Mouse (Mus musculus) MEL (cell line): ENCODE measurements at regions not wholly inside any gene's neighbourhood (a gene's known extent, or its start where the extent isn't known, plus 50 kb on each side); places are given as distances from the start of the nearest gene placed in this dataset.

Source experiments
- DNase-seq: peaks from one replicate; pipeline ENCODE4 v3.0.0; 2011; ENCODE audit warnings: low read depth, low spot score
- H3K27ac ChIP-seq: 2 replicates; pipeline ENCODE4 v1.5.1; 2012; ENCODE audit warnings: low read depth, mild to moderate bottlenecking, control low read depth, low read length, moderate library complexity; ENCODE audit not compliant: control insufficient read depth
- H3K27me3 ChIP-seq, 2 experiments: fragments of 150-350 bp in 1 of 2; sonication (generic) in 1 of 2; 2 replicates each; pipeline ENCODE4 v1.6.1; 2012; ENCODE audit warnings: low read length in 2 of 2, mild to moderate bottlenecking in 2 of 2, improper control_type of control experiment in 1 of 2, moderate library complexity in 1 of 2; ENCODE audit not compliant: insufficient read depth in 2 of 2, control insufficient read depth in 1 of 2
- H3K36me3 ChIP-seq, 2 experiments: 2 replicates each; pipeline ENCODE4 v1.6.1; 2012 to 2014; ENCODE audit warnings: low read length in 2 of 2, improper control_type of control experiment in 1 of 2, inconsistent platforms in 1 of 2, mild to moderate bottlenecking in 1 of 2; ENCODE audit not compliant: insufficient read depth in 2 of 2, control insufficient read depth in 1 of 2
- H3K4me1 ChIP-seq, 2 experiments: fragments of 150-350 bp in 1 of 2; sonication (generic) in 1 of 2; 2 replicates each; pipeline ENCODE4 v1.6.1; 2012; ENCODE audit warnings: low read length in 2 of 2, improper control_type of control experiment in 1 of 2, mild to moderate bottlenecking in 1 of 2; ENCODE audit not compliant: insufficient read depth in 2 of 2, control insufficient read depth in 1 of 2
- H3K4me3 ChIP-seq, 2 experiments: fragments of 150-350 bp in 1 of 2; sonication (generic) in 1 of 2; 2 replicates each; pipeline ENCODE4 v1.5.1; 2012; ENCODE audit warnings: low read depth in 2 of 2, low read length in 2 of 2, mild to moderate bottlenecking in 2 of 2, moderate library complexity in 2 of 2, control low read depth in 1 of 2, improper control_type of control experiment in 1 of 2; ENCODE audit not compliant: control insufficient read depth in 1 of 2, insufficient read depth in 1 of 2
- H3K79me2 ChIP-seq: 2 replicates; pipeline ENCODE4 v1.6.1; 2012; ENCODE audit warnings: mild to moderate bottlenecking, low read length, moderate library complexity; ENCODE audit not compliant: control insufficient read depth, poor library complexity, insufficient read depth
- H3K9ac ChIP-seq: 2 replicates; pipeline ENCODE4 v1.6.1; 2012; ENCODE audit warnings: low read depth, mild to moderate bottlenecking, control low read depth, low read length, moderate library complexity; ENCODE audit not compliant: control insufficient read depth, poor library complexity, severe bottlenecking
- H3K9me3 ChIP-seq: fragments of 150-350 bp; sonication (generic); replicated peaks from 2 replicates; pipeline ENCODE4 v1.6.1; 2012; ENCODE audit warnings: mild to moderate bottlenecking, low read length, improper control_type of control experiment, moderate library complexity; ENCODE audit not compliant: insufficient read depth
- BHLHE40 ChIP-seq: IDR thresholded peaks from 2 replicates; pipeline ENCODE4 v1.6.1; 2012; ENCODE audit warnings: low read depth, mild to moderate bottlenecking, inconsistent platforms, low read length, improper control_type of control experiment, borderline replicate concordance
- CHD1 ChIP-seq: IDR thresholded peaks from 2 replicates; pipeline ENCODE4 v1.6.1; 2012; ENCODE audit warnings: low read depth, mild to moderate bottlenecking, inconsistent platforms, low read length, improper control_type of control experiment
- CTCF ChIP-seq, 3 experiments: IDR thresholded peaks in 2 of 3; conservative IDR thresholded peaks in 1 of 3; 2 replicates each; pipeline ENCODE4 v1.5.1; 2011 to 2012; ENCODE audit warnings: low read length in 3 of 3, low read depth in 2 of 3, mild to moderate bottlenecking in 2 of 3, improper control_type of control experiment in 1 of 3, inconsistent platforms in 1 of 3, mixed read lengths in 1 of 3, moderate library complexity in 1 of 3; ENCODE audit not compliant: control insufficient read depth in 1 of 3, insufficient read depth in 1 of 3, poor library complexity in 1 of 3, severe bottlenecking in 1 of 3
- ELF1 ChIP-seq: IDR thresholded peaks from 2 replicates; pipeline ENCODE4 v1.6.1; 2014; ENCODE audit warnings: low read depth, mild to moderate bottlenecking, inconsistent platforms, low read length, improper control_type of control experiment, moderate library complexity
- EP300 ChIP-seq, 2 experiments: IDR thresholded peaks; 2 replicates each; pipeline ENCODE4 v1.6.1; 2011; ENCODE audit warnings: improper control_type of control experiment in 2 of 2, low read length in 2 of 2, low read depth in 1 of 2, mild to moderate bottlenecking in 1 of 2
- GABPA ChIP-seq: IDR thresholded peaks from 2 replicates; pipeline ENCODE4 v1.6.1; 2012; ENCODE audit warnings: low read depth, mild to moderate bottlenecking, inconsistent platforms, low read length, improper control_type of control experiment, moderate library complexity
- GATA1 ChIP-seq: IDR thresholded peaks from 2 replicates; pipeline ENCODE4 v1.6.1; 2011; ENCODE audit warnings: low read depth, low read length, improper control_type of control experiment
- HCFC1 ChIP-seq: IDR thresholded peaks from 2 replicates; pipeline ENCODE4 v1.6.1; 2012; ENCODE audit warnings: low read depth, mild to moderate bottlenecking, inconsistent platforms, low read length, improper control_type of control experiment, moderate library complexity
- MAFK ChIP-seq: IDR thresholded peaks from 2 replicates; pipeline ENCODE4 v1.6.1; 2011; ENCODE audit warnings: low read depth, mild to moderate bottlenecking, low read length, improper control_type of control experiment, borderline replicate concordance
- MAX ChIP-seq: IDR thresholded peaks from 2 replicates; pipeline ENCODE4 v1.6.1; 2011; ENCODE audit warnings: low read length, improper control_type of control experiment
- MYB ChIP-seq: IDR thresholded peaks from 2 replicates; pipeline ENCODE4 v1.6.1; 2011; ENCODE audit warnings: mild to moderate bottlenecking, low read depth, low read length, improper control_type of control experiment
- MYC ChIP-seq: IDR thresholded peaks from 2 replicates; pipeline ENCODE4 v1.6.1; 2011; ENCODE audit warnings: low read depth, mild to moderate bottlenecking, low read length, improper control_type of control experiment, moderate library complexity
- NELFE ChIP-seq: IDR thresholded peaks from 2 replicates; pipeline ENCODE4 v1.6.1; 2011; ENCODE audit warnings: low read depth, low read length, improper control_type of control experiment
- POLR2A ChIP-seq, 2 experiments: IDR thresholded peaks; 2 replicates each; pipeline ENCODE4 v1.6.1; 2011 to 2012; ENCODE audit warnings: low read length in 2 of 2, mild to moderate bottlenecking in 2 of 2, control low read depth in 1 of 2, improper control_type of control experiment in 1 of 2, low read depth in 1 of 2, moderate library complexity in 1 of 2; ENCODE audit not compliant: control insufficient read depth in 1 of 2, insufficient read depth in 1 of 2, poor library complexity in 1 of 2
- POLR2AphosphoS2 ChIP-seq: IDR thresholded peaks from 2 replicates; pipeline ENCODE4 v1.6.1; 2011; ENCODE audit warnings: low read length, improper control_type of control experiment
- RCOR1 ChIP-seq: IDR thresholded peaks from 2 replicates; pipeline ENCODE4 v1.6.1; 2012; ENCODE audit warnings: low read depth, mild to moderate bottlenecking, inconsistent platforms, low read length, improper control_type of control experiment
- SIN3A ChIP-seq: IDR thresholded peaks from 2 replicates; pipeline ENCODE4 v1.6.1; 2012; ENCODE audit warnings: low read length, improper control_type of control experiment, inconsistent platforms
- TBP ChIP-seq: IDR thresholded peaks from 2 replicates; pipeline ENCODE4 v1.8.0; 2011; ENCODE audit warnings: low read depth, low read length, improper control_type of control experiment
- ZC3H11A ChIP-seq: IDR thresholded peaks from 2 replicates; pipeline ENCODE4 v1.6.1; 2012; ENCODE audit warnings: low read depth, mild to moderate bottlenecking, inconsistent platforms, low read length, improper control_type of control experiment
- ZKSCAN1 ChIP-seq: IDR thresholded peaks from 2 replicates; pipeline ENCODE4 v1.6.1; 2012; ENCODE audit warnings: low read depth, mild to moderate bottlenecking, inconsistent platforms, low read length, improper control_type of control experiment, moderate library complexity
- ZMIZ1 ChIP-seq: IDR thresholded peaks from 2 replicates; pipeline ENCODE4 v1.6.1; 2012; ENCODE audit warnings: low read depth, mild to moderate bottlenecking, inconsistent platforms, low read length, improper control_type of control experiment, moderate library complexity
- ZNF384 ChIP-seq: IDR thresholded peaks from 2 replicates; pipeline ENCODE4 v1.6.1; 2012; ENCODE audit warnings: low read depth, mild to moderate bottlenecking, inconsistent platforms, low read length, improper control_type of control experiment

- H3K4me3 ChIP-seq, result no peak overlapping the region
- H3K79me2 ChIP-seq, result no peaks in the 10 kb centered on the region
- H3K9me3 ChIP-seq, result no peaks in the 10 kb centered on the region
- H3K36me3 ChIP-seq, result no peaks in the 10 kb centered on the region
- H3K4me1 ChIP-seq, result no peaks in the 10 kb centered on the region
- H3K9ac ChIP-seq, result no peak overlapping the region
- TF ChIP-seq BHLHE40 (no peak), RCOR1 (no peak)
- H3K27me3 ChIP-seq, result no peaks in the 10 kb centered on the region
- H3K27ac ChIP-seq, result no peak overlapping the region
- DNase-seq, result no peak
Observed at GRCm38 (mm10) chr4:64598465-64598864, 525.5 kb upstream of the Pappa start.

DNA sequence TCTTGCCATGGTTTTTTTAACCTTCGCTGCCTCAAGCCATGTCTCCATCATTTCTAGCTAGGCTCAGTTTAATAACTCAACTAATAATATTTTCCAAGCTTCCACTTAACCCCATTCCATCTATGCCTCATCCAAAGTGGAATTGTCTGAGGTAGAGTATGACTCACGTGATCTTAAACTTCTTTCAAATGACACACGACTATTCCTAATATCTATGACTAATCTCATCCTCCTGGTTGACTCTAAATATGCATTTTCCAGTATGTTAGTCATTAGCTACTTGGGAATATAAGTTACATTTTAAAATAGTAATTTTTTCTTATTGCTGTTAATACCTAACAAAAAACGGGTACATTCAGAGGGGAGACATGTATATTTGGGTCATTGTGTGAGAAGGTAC lies 524.8 kb upstream of the Pappa start:
- no peaks in the 10 kb centered on the region for H3K4me1 ChIP-seq
- H3K36me3 ChIP-seq, result no peaks in the 10 kb centered on the region
- DNase-seq, result no peak
- no peak overlapping the region for H3K4me3 ChIP-seq
- H3K27ac ChIP-seq, result no peak overlapping the region
- H3K27me3 ChIP-seq, result no peaks in the 10 kb centered on the region
- H3K9me3 ChIP-seq, result no peaks in the 10 kb centered on the region
- H3K9ac ChIP-seq, result no peak overlapping the region
- no peaks in the 10 kb centered on the region for H3K79me2 ChIP-seq
- no peak for TF ChIP-seq MAX
- TF ChIP-seq CHD1, result no peak
- no peak for TF ChIP-seq GABPA

DNA sequence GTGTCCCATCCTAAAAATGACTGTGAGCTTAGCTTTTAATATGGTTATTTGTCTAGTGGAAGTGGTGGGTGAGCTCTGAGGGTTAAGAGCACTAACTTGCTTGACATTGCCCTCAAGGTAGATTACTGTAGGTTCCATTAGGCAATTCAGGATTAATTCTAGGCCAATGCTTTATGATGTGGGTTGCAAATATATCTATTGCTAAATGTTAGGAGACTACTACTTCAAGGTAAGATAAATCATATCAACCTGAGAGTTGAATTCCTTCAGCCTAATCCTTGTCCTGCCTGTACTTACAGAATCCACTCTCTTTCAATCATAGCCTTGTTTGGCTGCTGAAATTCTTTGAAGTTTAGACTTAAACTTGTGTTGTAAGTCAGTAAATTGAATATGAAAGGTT lies 501.2 kb upstream of the Pappa start:
- TF ChIP-seq ZC3H11A (no peak), SIN3A (no peak), ZNF384 (no peak), MYC (no peak), POLR2A (IDR thresholded peaks at IDR 0.05; ENCODE audit: control insufficient read depth in 1 of 2, insufficient read depth in 1 of 2, low read depth in 1 of 2, low read length in 2 of 2, poor library complexity in 1 of 2) (no peak), RCOR1 (no peak), ZKSCAN1 (no peak), MAFK (no peak), MYB (no peak), POLR2AphosphoS2 (no peak), CTCF (IDR thresholded peaks at IDR 0.05 in 2 of 3, conservative IDR thresholded peaks at IDR 0.05 in 1 of 3; ENCODE audit: control insufficient read depth in 1 of 3, insufficient read depth in 1 of 3, low read depth in 2 of 3, low read length in 3 of 3, poor library complexity in 1 of 3, severe bottlenecking in 1 of 3) (no peak), GATA1 (no peak), EP300 (IDR thresholded peaks at IDR 0.05; ENCODE audit: low read depth in 1 of 2, low read length in 2 of 2) (no peak), ELF1 (no peak), NELFE (no peak), GABPA (no peak), ZMIZ1 (no peak), TBP (no peak), HCFC1 (no peak)
- TF ChIP-seq, all 39 proteins: peak for 0
- Histone ChIP-seq H3K9me3 (no peaks in the 10 kb centered on the region), H3K4me1 (no peaks in the 10 kb centered on the region), H3K27me3 (no peaks in the 10 kb centered on the region), H3K9ac (no peak overlapping the region), H3K27ac (no peak overlapping the region), H3K79me2 (no peaks in the 10 kb centered on the region), H3K4me3 (no peak overlapping the region), H3K36me3 (no peaks in the 10 kb centered on the region)
- DNase-seq, result no peak
